Mouse (Mus musculus) liver, adult 10 weeks (tissue): ENCODE results near the gene Mup10. TPM values are rescaled to one million over a fixed set of nuclear protein-coding genes. Genes with fewer than 3 reads are reported as not detected.

Experiments
- polyA plus RNA-seq: library from polyadenylated mRNA; stranded (reverse); fragments of 350-450 nt; fragmentation: Illumina TruSeq; extraction: RNeasy Lipid Tissue Mini Kit (QIAGEN cat#74804); gene quantifications from one replicate; pipeline ENCODE4 v1.2.3, GENCODE M21; 2014; ENCODE audit warnings: low read depth, low replicate concordance

Gene Mup10
- 247 TPM for polyA plus RNA-seq

DNA sequence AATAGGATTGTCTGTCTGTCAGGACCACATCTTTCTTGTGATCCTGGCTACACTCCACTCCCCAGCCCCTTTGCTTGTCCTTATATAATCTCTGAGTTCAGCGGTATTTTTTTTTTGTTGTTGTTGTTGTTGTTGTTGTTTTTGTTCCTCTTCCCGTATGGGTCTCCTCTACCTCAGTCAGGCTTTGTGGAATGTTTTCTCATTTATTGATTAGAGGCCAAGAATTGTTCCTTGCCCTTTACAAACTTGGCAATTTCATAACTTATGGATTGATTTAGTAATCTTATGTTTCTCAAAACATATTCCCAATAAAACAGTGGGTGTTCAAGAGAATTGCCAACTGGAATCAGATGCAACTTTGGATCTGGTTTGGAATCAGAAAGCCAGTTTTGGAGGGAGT, at the start of gene Mup10:
Mup10 (minus strand) TSS at position 101 of the 400 bp plus-strand sequence.

Other genes starting within 250 kb of the Mup10 start
- gene Mup9, start 160.2 kb downstream of the Mup10 start, polyA plus RNA-seq: 59.2 TPM
- 30.6 TPM for gene Mup1, start 80.2 kb downstream of the Mup10 start, polyA plus RNA-seq
- gene Mup11, start 80.2 kb upstream of the Mup10 start, polyA plus RNA-seq: 4,023 TPM
- 28.7 TPM for gene Mup12, start 159.1 kb upstream of the Mup10 start, polyA plus RNA-seq
- gene Mup22, start 239.3 kb upstream of the Mup10 start, polyA plus RNA-seq: 40,078 TPM